In the genomic region with DNA sequence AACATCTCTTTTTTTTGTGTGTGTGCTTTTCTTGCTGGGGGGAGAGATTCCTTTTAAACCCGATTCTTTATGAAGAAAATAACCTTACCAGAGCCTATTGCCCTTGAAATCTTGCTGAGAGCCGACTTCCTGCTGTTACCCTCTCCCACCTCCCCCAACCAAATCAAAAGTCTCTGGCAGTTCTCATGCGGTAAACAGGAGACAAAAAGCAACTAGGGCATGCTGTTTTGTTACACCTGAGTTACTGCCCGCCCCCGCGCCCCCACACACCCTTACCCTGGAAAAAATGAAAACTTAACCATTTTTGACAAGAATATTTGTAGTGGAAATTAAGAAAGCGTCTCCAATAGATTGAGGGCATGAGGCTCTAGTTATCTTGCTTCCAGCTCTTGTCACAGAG, we compare ENCODE assay signal across 36 mouse cellular contexts. TPM values are rescaled to one million over a fixed set of nuclear protein-coding genes. Genes with fewer than 3 reads are reported as not detected.
DNase-seq lines count a peak whose midpoint lies in the region; ATAC-seq and TF ChIP-seq lines count a peak whose summit lies in the region.
"Had no signal": no experiment of that assay in that cellular context is flagged by ENCODE, and none has a peak within 500 bp of the region (broad histone marks: within the 10 kb centered on the region; RNA-seq: fewer than 3 reads in every experiment).

No protein-coding gene starts in this region.

- peak in 1 of 2 experiments; percentile 7 for DNase-seq in spleen, adult 2 months (ENCODE audit: low read depth in 1 of 2, low spot score in 2 of 2)
- DNase-seq in spleen, postnatal 4 days (ENCODE audit: low spot score in 2 of 2): no peak
- DNase-seq in ZHBTc4 (ENCODE audit: low read depth, low spot score): peak; percentile 3
- DNase-seq in thymus, adult 18-20 months: peak; percentile 14 to 59
- DNase-seq in thymus, postnatal 36 days: peak; percentile 40 to 61
- DNase-seq in heart, postnatal 14 days: no peak
- DNase-seq: adrenal gland, adult 2 months; cerebellum, adult 11-12 months; cerebellum, postnatal 36 days; embryo, embryonic 11 days; gastrocnemius, postnatal 36 days; heart, adult 2 months; kidney, adult 9 months; kidney, postnatal 36 days; layer of hippocampus, adult 9-11 months; lung, embryonic 14.5 days; lung, postnatal 4 days had no signal

- H3K4me2 ChIP-seq in hindbrain, embryonic 13.5 days: no peak overlapping the region
- H3K4me2 ChIP-seq: embryonic facial prominence, embryonic 13.5 days; forebrain, embryonic 12.5 days; heart, embryonic 13.5 days; hindbrain, embryonic 14.5 days; intestine, embryonic 15.5 days; lung, embryonic 14.5 days; midbrain, embryonic 15.5 days; neural tube, embryonic 15.5 days; stomach, embryonic 15.5 days had no signal

- intact Hi-C loops in heart, postnatal 14 days (cut with DNase I): no loop called here

- 36% methylated on average over 7 of the region's 7 CpGs for WGBS in spleen, adult 2 months
- WGBS in hindbrain, embryonic 13.5 days: 48% methylated on average over 7 of the region's 7 CpGs

- H3K27ac ChIP-seq in spleen, adult 2 months (ENCODE audit: insufficient read depth, low read length): peak overlapping the region; percentile 87
- no peak overlapping the region for H3K27ac ChIP-seq in hindbrain, embryonic 13.5 days
- H3K27ac ChIP-seq: embryonic facial prominence, embryonic 13.5 days; forebrain, embryonic 12.5 days; heart, adult 2 months; heart, embryonic 13.5 days; hindbrain, embryonic 14.5 days; intestine, embryonic 15.5 days; left cerebral cortex, adult 2 months; liver, embryonic 14.5 days; midbrain, embryonic 15.5 days; neural tube, embryonic 15.5 days; stomach, embryonic 15.5 days had no signal

- no peak for TF ChIP-seq CTCF in spleen, adult 2 months (IDR thresholded peaks at IDR 0.05; ENCODE audit: extremely low read depth, insufficient read depth, insufficient read length, insufficient replicate concordance)

- TF ChIP-seq POLR2A in spleen, adult 2 months (IDR thresholded peaks at IDR 0.05; ENCODE audit: low read depth, low read length): no peak

- no peaks in the 10 kb centered on the region for H3K27me3 ChIP-seq in spleen, adult 2 months (ENCODE audit: control insufficient read depth, insufficient read depth, low read length)
- H3K27me3 ChIP-seq in hindbrain, embryonic 13.5 days: peaks cover 17% of the 10 kb centered on the region; the same call in 1 of the 2 replicates
- H3K27me3 ChIP-seq: intestine, embryonic 15.5 days; stomach, embryonic 15.5 days had no signal

- H3K36me3 ChIP-seq in spleen, adult 2 months (ENCODE audit: control insufficient read depth, insufficient read depth, low read length): no peaks in the 10 kb centered on the region
- no peaks in the 10 kb centered on the region for H3K36me3 ChIP-seq in hindbrain, embryonic 13.5 days
- H3K36me3 ChIP-seq: embryonic facial prominence, embryonic 13.5 days; forebrain, embryonic 12.5 days; heart, embryonic 13.5 days; intestine, embryonic 15.5 days; midbrain, embryonic 15.5 days; neural tube, embryonic 15.5 days; stomach, embryonic 15.5 days had no signal

- peak overlapping the region; percentile 4; the same call in 1 of the 2 replicates for H3K4me3 ChIP-seq in spleen, adult 2 months (ENCODE audit: extremely low read depth, insufficient read depth, insufficient read length)
- H3K4me3 ChIP-seq in hindbrain, embryonic 13.5 days: no peak overlapping the region
- H3K4me3 ChIP-seq: embryonic facial prominence, embryonic 13.5 days; erythroblast, embryonic 14.5 days; forebrain, embryonic 12.5 days; heart, adult 2 months; heart, embryonic 13.5 days; intestine, embryonic 15.5 days; left cerebral cortex, adult 2 months; midbrain, embryonic 15.5 days; myocyte; neural tube, embryonic 15.5 days; stomach, embryonic 15.5 days had no signal

- H3K9ac ChIP-seq in hindbrain, embryonic 13.5 days: no peak overlapping the region
- H3K9ac ChIP-seq: embryonic facial prominence, embryonic 13.5 days; forebrain, embryonic 12.5 days; heart, embryonic 13.5 days; hindbrain, embryonic 14.5 days; intestine, embryonic 15.5 days; liver, embryonic 14.5 days; lung, embryonic 14.5 days; midbrain, embryonic 15.5 days; neural tube, embryonic 15.5 days; stomach, embryonic 15.5 days had no signal

- H3K9me3 ChIP-seq in hindbrain, embryonic 13.5 days: no peaks in the 10 kb centered on the region
- H3K9me3 ChIP-seq: embryonic facial prominence, embryonic 13.5 days; forebrain, embryonic 12.5 days; heart, embryonic 13.5 days; intestine, embryonic 15.5 days; midbrain, embryonic 15.5 days; neural tube, embryonic 15.5 days; stomach, embryonic 15.5 days had no signal

- H3K4me1 ChIP-seq in spleen, adult 2 months (ENCODE audit: control insufficient read depth, insufficient read depth, insufficient read length): peaks cover 4% of the 10 kb centered on the region; the same call in 1 of the 2 replicates
- H3K4me1 ChIP-seq in hindbrain, embryonic 13.5 days (replicated peaks): 0 out of 2 replicates have a peak, but pooled peaks cover 3% of the 10 kb centered on the region
- H3K4me1 ChIP-seq: forebrain, embryonic 12.5 days; midbrain, embryonic 15.5 days; neural tube, embryonic 15.5 days; stomach, embryonic 15.5 days had no signal

- ATAC-seq in hindbrain, embryonic 13.5 days (ENCODE audit: low FRiP score): no peak
- ATAC-seq in monocyte, adult 5-6 weeks (replicated peaks; ENCODE audit: insufficient number of reproducible peaks, low FRiP score, low TSS enrichment, poor library complexity, severe bottlenecking): no peak
- ATAC-seq: intestine, embryonic 15.5 days; midbrain, embryonic 15.5 days had no signal

RNA-seq across cellular contexts. Expression of a gene that starts 3.7 kb away (rescaled TPM):
- polyA plus RNA-seq in spleen, adult 2 months (2012; rRNA removed): 6.0 and 8.9 TPM in 2 replicates
- 0.35 TPM in 2 replicates for polyA plus RNA-seq in hindbrain, embryonic 13.5 days (2015; fragmentation: Nextera tagmentation; extraction: Ambion mirVana)
- 1 to 10 TPM; 1.1 TPM for total RNA-seq in heart, postnatal 14 days (2021)
- 0.19 to 1.7 TPM (median 0.29 TPM) in 3 replicates for total RNA-seq in monocyte, adult 5-6 weeks (2017)

RNA-seq across cellular contexts. Expression of a gene that starts 29.1 kb away (rescaled TPM):
- polyA plus RNA-seq in spleen, adult 2 months (2012; rRNA removed): not detected in 2 replicates
- polyA plus RNA-seq in hindbrain, embryonic 13.5 days (2015; fragmentation: Nextera tagmentation; extraction: Ambion mirVana): not detected in 2 replicates
- not detected for total RNA-seq in heart, postnatal 14 days (2021)
- total RNA-seq in monocyte, adult 5-6 weeks (2017): not detected in 3 replicates
- total RNA-seq: adrenal gland, adult 2 months; gastrocnemius, adult 18-20 months; gastrocnemius, postnatal 36 days; heart, adult 2 months; heart, postnatal 25 days; left cerebral cortex, adult 2 months; left cerebral cortex, postnatal 36 days had no signal
- polyA plus RNA-seq: adrenal gland, adult 2 months; embryonic facial prominence, embryonic 13.5 days; erythroblast, embryonic 14.5 days; forebrain, embryonic 12.5 days; heart, adult 2 months; heart, embryonic 13.5 days; hindbrain, embryonic 14.5 days; intestine, embryonic 15.5 days; limb, embryonic 14.5 days; liver, embryonic 14.5 days; lung, embryonic 14.5 days; midbrain, embryonic 15.5 days; myocyte; neural tube, embryonic 15.5 days; small intestine, adult 2 months had no signal

Comparison
In these comparisons a context has a peak if more than half of its experiments do, and no peak if none do; other contexts are left out.
1. DNase-seq: peak in ZHBTc4 (single experiment), thymus, adult 18-20 months (2 of 2) and thymus, postnatal 36 days (2 of 2); none in spleen, postnatal 4 days (0 of 2) and heart, postnatal 14 days (0 of 2).